Mouse (Mus musculus) C2C12 (cell line): ENCODE data around the gene Camta1.

Experiments used
- CEBPB ChIP-seq: IDR thresholded peaks from one replicate; pipeline ENCODE4 v1.6.1; 2011; ENCODE audit warnings: low read depth, mild to moderate bottlenecking, control low read depth, moderate library complexity
- CTCF ChIP-seq: IDR thresholded peaks from one replicate; pipeline ENCODE4 v1.5.1; 2011; ENCODE audit not compliant: control insufficient read depth, insufficient read depth, insufficient read length
- FOSL1 ChIP-seq: IDR thresholded peaks from one replicate; pipeline ENCODE4 v1.8.0; 2011; ENCODE audit warnings: mild to moderate bottlenecking, low read length; ENCODE audit not compliant: poor library complexity, insufficient read depth, severe bottlenecking
- MAX ChIP-seq: IDR thresholded peaks from one replicate; pipeline ENCODE4 v1.6.1; 2011; ENCODE audit warnings: mild to moderate bottlenecking, control low read depth
- MYOD1 ChIP-seq: IDR thresholded peaks from one replicate; pipeline ENCODE4 v1.6.1; 2011; ENCODE audit warnings: low read depth; ENCODE audit not compliant: control insufficient read depth, insufficient read length
- MYOG ChIP-seq: IDR thresholded peaks from one replicate; pipeline ENCODE4 v1.6.1; 2011; ENCODE audit not compliant: control insufficient read depth, insufficient read length; ENCODE audit errors: extremely low read depth
- USF1 ChIP-seq: IDR thresholded peaks from one replicate; pipeline ENCODE4 v1.6.1; 2011; ENCODE audit warnings: low read depth, mild to moderate bottlenecking, control low read depth, moderate library complexity

DNA sequence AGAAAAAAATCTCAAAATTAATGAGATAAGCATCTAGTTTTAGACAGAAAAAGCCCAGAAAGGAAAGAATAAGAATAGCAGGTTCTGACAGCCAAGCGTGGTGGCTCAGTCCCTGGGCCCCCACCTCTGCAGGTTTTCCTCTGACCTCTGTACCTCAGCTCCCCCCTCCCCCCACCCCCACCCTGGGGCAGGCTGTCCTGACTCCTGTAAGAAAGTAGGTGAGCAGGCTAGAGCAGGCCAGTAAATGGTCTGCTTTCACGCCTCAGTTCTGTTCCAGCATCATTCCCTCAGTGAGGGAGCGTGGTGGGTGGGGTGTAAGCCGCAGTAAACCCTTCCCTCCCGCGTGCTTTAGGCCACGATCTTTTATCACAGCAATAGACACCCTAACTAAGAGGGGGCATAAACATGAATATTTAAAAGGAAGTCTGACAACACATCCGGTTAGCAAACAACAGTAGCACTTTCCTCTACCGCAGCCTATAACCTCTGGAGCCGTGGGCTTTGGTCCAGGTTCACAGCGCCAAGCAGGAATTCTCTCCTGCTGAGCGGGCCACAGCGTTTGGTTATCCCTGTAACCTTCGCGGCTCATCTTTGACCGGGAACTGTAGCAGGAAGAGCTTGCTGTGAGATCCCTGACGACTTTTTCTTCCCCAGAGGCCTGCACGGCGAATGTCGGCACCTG is 972.3 kb downstream of the Camta1 start:
- TF ChIP-seq CTCF (no peak), MYOD1 (no peak), MYOG (no peak), CEBPB (no peak), MAX (no peak), USF1 (no peak), FOSL1 (no peak)
